Mouse (Mus musculus) erythroblast, embryonic 14.5 days (primary cell): ENCODE measurements around the gene Ccl17.

Source experiments
- GATA1 ChIP-seq: IDR thresholded peaks from 2 replicates; pipeline ENCODE4 v1.6.1; 2012; ENCODE audit warnings: low read length, inconsistent platforms, mixed read lengths
- TAL1 ChIP-seq: IDR thresholded peaks from 3 replicates; pipeline ENCODE4 v1.6.1; 2012; ENCODE audit warnings: low read length, inconsistent platforms, mixed read lengths

DNA sequence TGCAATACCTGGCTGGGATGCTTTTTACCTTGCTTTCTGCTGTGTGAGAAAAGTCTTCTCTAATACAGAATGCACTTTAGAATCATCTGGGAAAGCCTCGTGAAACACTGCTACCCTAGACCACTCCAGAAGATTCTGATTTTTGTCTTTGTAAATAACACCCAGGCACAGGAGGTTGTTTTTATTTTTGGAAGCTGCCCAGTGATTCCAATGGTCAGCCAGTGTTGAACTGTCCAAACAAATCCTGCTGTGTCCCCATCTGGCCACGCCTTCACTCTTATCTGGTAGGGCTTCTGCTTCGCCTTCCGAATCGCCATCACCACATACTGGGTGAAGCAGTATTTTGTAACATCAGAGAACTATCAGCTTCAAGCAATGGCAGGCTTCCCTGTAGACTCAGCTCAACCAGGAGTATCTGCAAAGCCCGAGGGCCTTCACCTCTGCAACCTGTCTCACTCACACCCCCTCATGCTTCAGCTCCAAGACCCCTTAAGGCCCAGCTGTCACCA lies 9.5 kb downstream of the Ccl17 start:
- TF ChIP-seq GATA1, result no peak
- no peak for TF ChIP-seq TAL1
